Mouse (Mus musculus) heart, embryonic 14.5 days (tissue): ENCODE data around the gene Gatad2b. TPM values are rescaled to one million over a fixed set of nuclear protein-coding genes. Genes with fewer than 3 reads are reported as not detected.

Source experiments
- ATAC-seq: fragments of 200-750 bp; cut with Nextera tagmentation; 2 replicates; pipeline ENCODE4 v1.8.0; 2017; ENCODE audit warnings: low read depth, moderate TSS enrichment; ENCODE audit not compliant: insufficient number of reproducible peaks, insufficient read depth, low FRiP score
- H3K27ac ChIP-seq, 2 experiments: fragments of 200-500 bp in 1 of 2; fragments of 300-500 bp in 1 of 2; sonication (generic) in 1 of 2; replicated peaks in 1 of 2; 2 replicates each; pipeline ENCODE4 v1.5.1; 2012 to 2014; ENCODE audit warnings: low read depth in 2 of 2, low read length in 2 of 2, control low read depth in 1 of 2, mild to moderate bottlenecking in 1 of 2, mixed read lengths in 1 of 2; ENCODE audit not compliant: control insufficient read depth in 1 of 2, insufficient read depth in 1 of 2
- H3K27me3 ChIP-seq: fragments of 300-500 bp; sonication (generic); 2 replicates; pipeline ENCODE4 v1.6.1; 2014; ENCODE audit warnings: mild to moderate bottlenecking, low read length, control low read depth; ENCODE audit not compliant: control insufficient read depth, insufficient read depth
- H3K36me3 ChIP-seq: fragments of 300-500 bp; sonication (generic); 2 replicates; pipeline ENCODE4 v1.6.1; 2014; ENCODE audit warnings: mild to moderate bottlenecking, control low read depth, low read length, mixed read lengths; ENCODE audit not compliant: control insufficient read depth, insufficient read depth
- H3K4me1 ChIP-seq, 2 experiments: fragments of 200-500 bp in 1 of 2; fragments of 300-500 bp in 1 of 2; sonication (generic) in 1 of 2; 2 replicates each; pipeline ENCODE4 v1.6.1; 2012 to 2014; ENCODE audit warnings: low read length in 2 of 2, control low read depth in 1 of 2, mixed read lengths in 1 of 2; ENCODE audit not compliant: control insufficient read depth in 2 of 2, insufficient read depth in 2 of 2
- H3K4me2 ChIP-seq: fragments of 300-500 bp; sonication (generic); 2 replicates; pipeline ENCODE4 v1.6.1; 2014; ENCODE audit warnings: mild to moderate bottlenecking, low read length
- H3K4me3 ChIP-seq, 2 experiments: fragments of 200-500 bp in 1 of 2; fragments of 300-500 bp in 1 of 2; sonication (generic) in 1 of 2; 2 replicates each; pipeline ENCODE4 v1.5.1; 2012 to 2014; ENCODE audit warnings: low read length in 2 of 2, mild to moderate bottlenecking in 2 of 2, control low read depth in 1 of 2, low read depth in 1 of 2, moderate library complexity in 1 of 2; ENCODE audit not compliant: control insufficient read depth in 1 of 2, insufficient read depth in 1 of 2
- H3K9ac ChIP-seq: fragments of 300-500 bp; sonication (generic); 2 replicates; pipeline ENCODE4 v1.6.1; 2014; ENCODE audit warnings: mild to moderate bottlenecking, low read length
- H3K9me3 ChIP-seq: fragments of 300-500 bp; sonication (generic); 2 replicates; pipeline ENCODE4 v1.6.1; 2016; ENCODE audit warnings: low read length, control low read depth; ENCODE audit not compliant: control insufficient read depth
- WGBS: fragments of 180-500 bp; shearing (Covaris S2); extraction: QIAGEN DNeasy Blood & Tissue Kit; methylation state at CpG from one replicate; pipeline ENCODE4 v1.1.7; 2014; 5-methylcytosine and 5-hydroxymethylcytosine counted together
- polyA plus RNA-seq: library from polyadenylated mRNA; unstranded; fragments of >200 nt; fragmentation: Nextera tagmentation; extraction: Ambion mirVana; gene quantifications from 2 replicates; pipeline ENCODE4 v1.2.1, GENCODE M21; 2014

Gene Gatad2b
- polyA plus RNA-seq, 1 experiment from 2014 or later, result 9.4 TPM

- H3K9ac ChIP-seq, result peak overlapping the region; percentile 89
- peak; percentile 31 for ATAC-seq
- H3K27ac ChIP-seq, result peak overlapping the region; percentile 95 to 96
- no peaks in the 10 kb centered on the region for H3K9me3 ChIP-seq
- H3K4me3 ChIP-seq, result peak overlapping the region; percentile 75 to 99
- H3K4me2 ChIP-seq, result peak overlapping the region; percentile 94
- H3K4me1 ChIP-seq, result peaks cover 0 to 17% of the 10 kb centered on the region in 2 experiments; a peak in 2 of 4 replicates
- H3K27me3 ChIP-seq, result no peaks in the 10 kb centered on the region
- peaks cover 3% of the 10 kb centered on the region; the same call in 1 of the 2 replicates for H3K36me3 ChIP-seq
- under 1% methylated on average over 18 of the region's 68 CpGs for WGBS
These were observed 530 bp downstream of the Gatad2b start for GRCm38 (mm10) chr3:90293352-90294063.

- H3K27ac ChIP-seq, result peak overlapping the region; percentile 88 to 96; a peak in 3 of 4 replicates
- no peaks in the 10 kb centered on the region for H3K27me3 ChIP-seq
- no peaks in the 10 kb centered on the region for H3K9me3 ChIP-seq
- no peak for ATAC-seq
- H3K36me3 ChIP-seq, result peaks cover 3% of the 10 kb centered on the region; the same call in 1 of the 2 replicates
- H3K4me3 ChIP-seq, result peak overlapping the region; percentile 75 to 99
- 2% methylated on average over 11 of the region's 11 CpGs for WGBS
- H3K9ac ChIP-seq, result peak overlapping the region; percentile 89
- H3K4me1 ChIP-seq, result peaks cover 0 to 17% of the 10 kb centered on the region in 2 experiments; a peak in 2 of 4 replicates
- H3K4me2 ChIP-seq, result peak overlapping the region; percentile 94
These were observed 1.1 kb downstream of the Gatad2b start for GRCm38 (mm10) chr3:90294064-90294440.

GRCm38 (mm10) chr3:90294651-90295050 lies 1.7 kb downstream of the Gatad2b start:
- H3K4me3 ChIP-seq, result peak overlapping the region in 1 of 2 experiments; percentile 75; a peak in 2 of 4 replicates
- peak overlapping the region; percentile 94 for H3K4me2 ChIP-seq
- no peak for ATAC-seq
- H3K27me3 ChIP-seq, result no peaks in the 10 kb centered on the region
- H3K27ac ChIP-seq, result no peak overlapping the region
- peaks cover 3% of the 10 kb centered on the region; the same call in 1 of the 2 replicates for H3K36me3 ChIP-seq
- H3K9ac ChIP-seq, result peak overlapping the region; percentile 89
- H3K9me3 ChIP-seq, result no peaks in the 10 kb centered on the region
- peaks cover 0 to 17% of the 10 kb centered on the region in 2 experiments; a peak in 2 of 4 replicates for H3K4me1 ChIP-seq
- WGBS, result 47% methylated on average over 2 of the region's 2 CpGs

GRCm38 (mm10) chr3:90305801-90306200 lies 12.8 kb downstream of the Gatad2b start:
- H3K4me2 ChIP-seq, result no peak overlapping the region
- H3K9me3 ChIP-seq, result no peaks in the 10 kb centered on the region
- no peak overlapping the region for H3K9ac ChIP-seq
- no peak overlapping the region for H3K4me3 ChIP-seq
- H3K36me3 ChIP-seq, result 0 out of 2 replicates have a peak, but pooled peaks cover 3% of the 10 kb centered on the region
- H3K27me3 ChIP-seq, result no peaks in the 10 kb centered on the region
- peaks cover 0 to 3% of the 10 kb centered on the region in 2 experiments; a peak in 2 of 4 replicates for H3K4me1 ChIP-seq
- 60% methylated on average over 3 of the region's 3 CpGs for WGBS
- H3K27ac ChIP-seq, result no peak overlapping the region
- ATAC-seq, result no peak

- 0 out of 2 replicates have a peak, but pooled peaks cover 3% of the 10 kb centered on the region for H3K36me3 ChIP-seq
- H3K9ac ChIP-seq, result no peak overlapping the region
- H3K4me1 ChIP-seq, result peaks cover 0 to 3% of the 10 kb centered on the region in 2 experiments; a peak in 2 of 4 replicates
- H3K9me3 ChIP-seq, result no peaks in the 10 kb centered on the region
- H3K4me3 ChIP-seq, result no peak overlapping the region
- H3K27ac ChIP-seq, result no peak overlapping the region
- no peaks in the 10 kb centered on the region for H3K27me3 ChIP-seq
- ATAC-seq, result no peak
- no peak overlapping the region for H3K4me2 ChIP-seq
These were observed 16.6 kb downstream of the Gatad2b start for GRCm38 (mm10) chr3:90309589-90309988.

- ATAC-seq, result no peak
These were observed 20.4 kb downstream of the Gatad2b start for GRCm38 (mm10) chr3:90313367-90313766.

GRCm38 (mm10) chr3:90314241-90314640 lies 21.3 kb downstream of the Gatad2b start:
- Histone ChIP-seq H3K27ac (no peak overlapping the region), H3K4me2 (no peak overlapping the region), H3K27me3 (no peaks in the 10 kb centered on the region), H3K4me3 (no peak overlapping the region), H3K9me3 (no peaks in the 10 kb centered on the region), H3K36me3 (no peaks in the 10 kb centered on the region), H3K4me1 (no peaks in the 10 kb centered on the region), H3K9ac (no peak overlapping the region)
- no peak for ATAC-seq

More at GRCm38 (mm10) chr3:90313367-90313766, 20.4 kb downstream of the Gatad2b start:
- Histone ChIP-seq H3K4me2 (no peak overlapping the region), H3K36me3 (no peaks in the 10 kb centered on the region), H3K27me3 (no peaks in the 10 kb centered on the region), H3K27ac (no peak overlapping the region), H3K4me1 (no peaks in the 10 kb centered on the region), H3K9me3 (no peaks in the 10 kb centered on the region), H3K9ac (no peak overlapping the region), H3K4me3 (no peak overlapping the region)
